Mouse (Mus musculus) cerebellum, adult 18-20 months (tissue): ENCODE measurements around the gene P2ry12.

Experiments used
- DNase-seq, 2 experiments: peaks; one replicate each; pipeline ENCODE4 v3.0.0; 2021

P2ry12 gene

GRCm38 (mm10) chr3:59262704-59263103 lies at the start of gene P2ry12:
TSS of gene P2ry12 (minus strand) at chr3:59262871.
- no peak for DNase-seq

- no peak for DNase-seq
Observed at GRCm38 (mm10) chr3:59305518-59305917, 42.8 kb upstream of the P2ry12 start.

GRCm38 (mm10) chr3:59304944-59305343 lies 42.3 kb upstream of the P2ry12 start:
- DNase-seq, result no peak

- no peak for DNase-seq
Observed at GRCm38 (mm10) chr3:59297653-59298052, 35.0 kb upstream of the P2ry12 start.

- DNase-seq, result no peak
Observed at GRCm38 (mm10) chr3:59296563-59297130, 34.0 kb upstream of the P2ry12 start.

GRCm38 (mm10) chr3:59295699-59296562 lies 33.3 kb upstream of the P2ry12 start:
- DNase-seq, result no peak

- DNase-seq, result no peak
Observed at GRCm38 (mm10) chr3:59293437-59294199, 30.9 kb upstream of the P2ry12 start.

- no peak for DNase-seq
Observed at GRCm38 (mm10) chr3:59290551-59290950, 27.9 kb upstream of the P2ry12 start.

- DNase-seq, result no peak
Observed at GRCm38 (mm10) chr3:59278620-59279019, 15.9 kb upstream of the P2ry12 start.

GRCm38 (mm10) chr3:59278254-59278533 lies 15.5 kb upstream of the P2ry12 start:
- no peak for DNase-seq

- DNase-seq, result no peak
Observed at GRCm38 (mm10) chr3:59277502-59278253, 15.0 kb upstream of the P2ry12 start.

GRCm38 (mm10) chr3:59270811-59271210 lies 8.1 kb upstream of the P2ry12 start:
- DNase-seq, result peak; percentile 31 to 52

- no peak for DNase-seq
Observed at GRCm38 (mm10) chr3:59263988-59264387, 1.3 kb upstream of the P2ry12 start.

GRCm38 (mm10) chr3:59263417-59263816 lies 746 bp upstream of the P2ry12 start:
- DNase-seq, result no peak

GRCm38 (mm10) chr3:59261709-59262472 lies 780 bp downstream of the P2ry12 start:
- no peak for DNase-seq

- DNase-seq, result no peak
Observed at GRCm38 (mm10) chr3:59260745-59261144, 1.9 kb downstream of the P2ry12 start.

GRCm38 (mm10) chr3:59257740-59258664 lies 4.7 kb downstream of the P2ry12 start:
- DNase-seq, result no peak

GRCm38 (mm10) chr3:59250454-59250853 lies 12.2 kb downstream of the P2ry12 start:
- DNase-seq, result no peak

GRCm38 (mm10) chr3:59248031-59248430 lies 14.6 kb downstream of the P2ry12 start:
- no peak for DNase-seq

- peak; percentile 58 to 75 for DNase-seq
Observed at GRCm38 (mm10) chr3:59243384-59243783, 19.3 kb downstream of the P2ry12 start.

GRCm38 (mm10) chr3:59234878-59235277 lies 27.8 kb downstream of the P2ry12 start:
- no peak for DNase-seq
